Mouse (Mus musculus) common myeloid progenitor, adult 5-6 weeks (primary cell): ENCODE results near the gene Mindy4b-ps. TPM values are rescaled to one million over a fixed set of nuclear protein-coding genes. Genes with fewer than 3 reads are reported as not detected.
A peak's percentile ranks its signal among the peaks of the same experiment; 100 is the strongest.

Experiments used
- ATAC-seq: replicated peaks from 2 replicates; pipeline ENCODE4 v1.8.0; 2016; ENCODE audit warnings: low read depth, mild to moderate bottlenecking, moderate TSS enrichment, inconsistent platforms; ENCODE audit not compliant: poor library complexity, severe bottlenecking
- total RNA-seq: library from RNA; stranded (forward); fragments of 200-1000, 187-1606 nt; gene quantifications from 2 replicates; pipeline ENCODE4 v1.2.3, GENCODE M21; 2017

The Mindy4b-ps gene
- total RNA-seq, 1 experiment from 2014 or later, result not detected

GRCm38 (mm10) chr3:58786470-58786869 is 35.6 kb downstream of the Mindy4b-ps start:
- no peak for ATAC-seq

DNA sequence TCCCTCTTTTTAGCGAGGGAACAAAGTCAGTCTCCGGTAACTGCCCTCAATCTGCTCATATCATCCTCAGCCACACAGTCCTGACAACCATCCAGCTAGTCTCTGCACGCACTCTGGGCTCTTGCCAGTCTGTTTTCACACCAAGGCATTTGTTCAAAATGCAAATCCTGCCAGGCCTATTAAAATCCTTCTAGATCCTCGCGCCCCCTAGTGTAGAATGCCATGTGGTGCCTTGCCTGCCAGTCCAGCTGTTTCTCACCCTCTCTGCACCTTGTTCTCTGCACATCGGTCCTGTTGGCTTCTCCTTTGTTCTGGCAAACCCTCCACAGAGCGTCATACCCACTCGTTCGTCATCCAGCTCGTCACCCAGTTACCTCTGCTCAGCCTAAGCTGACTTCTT is 36.2 kb downstream of the Mindy4b-ps start:
- ATAC-seq, result peak; percentile 87

DNA sequence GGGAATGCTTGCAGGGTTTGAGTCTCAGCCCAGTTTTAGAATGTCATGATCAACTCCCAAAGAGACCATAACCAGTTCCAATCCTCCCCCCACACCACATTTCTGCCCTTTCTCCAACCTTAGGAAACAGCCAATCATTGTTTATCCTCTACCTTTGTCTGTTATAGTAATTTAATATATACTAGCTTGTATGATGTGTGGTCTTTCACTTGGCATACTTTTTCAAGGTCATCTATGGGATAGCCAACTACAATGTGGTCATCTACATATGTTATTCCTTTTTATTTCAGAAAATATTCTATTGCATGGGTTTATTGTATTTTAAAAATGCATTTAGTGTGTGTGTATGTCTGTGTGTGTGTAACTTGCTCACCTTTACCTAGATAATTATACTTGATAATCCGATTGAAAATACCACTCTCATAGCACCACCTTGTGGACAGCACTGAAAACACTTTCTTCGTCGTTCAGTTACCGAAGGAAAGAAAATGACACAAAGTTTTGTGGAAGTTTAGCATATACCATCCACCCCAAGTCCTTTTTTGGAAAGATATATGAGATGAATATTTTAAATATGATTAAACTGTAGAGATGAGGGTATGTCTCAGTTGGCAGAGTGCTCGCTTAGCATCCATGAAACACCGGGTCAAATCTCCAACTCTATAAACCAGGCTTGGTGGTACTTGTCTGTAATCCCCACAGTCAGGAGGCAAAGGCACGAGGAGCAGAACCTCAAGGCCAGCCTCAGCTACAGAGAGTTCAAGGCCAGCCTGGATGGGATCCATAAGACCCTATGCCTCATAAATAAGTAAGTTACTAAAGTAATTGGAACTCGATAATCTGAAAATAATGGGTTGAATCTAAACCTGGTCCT is 37.7 kb downstream of the Mindy4b-ps start:
- ATAC-seq, result peak; percentile 54; the same call in 1 of the 2 replicates

DNA sequence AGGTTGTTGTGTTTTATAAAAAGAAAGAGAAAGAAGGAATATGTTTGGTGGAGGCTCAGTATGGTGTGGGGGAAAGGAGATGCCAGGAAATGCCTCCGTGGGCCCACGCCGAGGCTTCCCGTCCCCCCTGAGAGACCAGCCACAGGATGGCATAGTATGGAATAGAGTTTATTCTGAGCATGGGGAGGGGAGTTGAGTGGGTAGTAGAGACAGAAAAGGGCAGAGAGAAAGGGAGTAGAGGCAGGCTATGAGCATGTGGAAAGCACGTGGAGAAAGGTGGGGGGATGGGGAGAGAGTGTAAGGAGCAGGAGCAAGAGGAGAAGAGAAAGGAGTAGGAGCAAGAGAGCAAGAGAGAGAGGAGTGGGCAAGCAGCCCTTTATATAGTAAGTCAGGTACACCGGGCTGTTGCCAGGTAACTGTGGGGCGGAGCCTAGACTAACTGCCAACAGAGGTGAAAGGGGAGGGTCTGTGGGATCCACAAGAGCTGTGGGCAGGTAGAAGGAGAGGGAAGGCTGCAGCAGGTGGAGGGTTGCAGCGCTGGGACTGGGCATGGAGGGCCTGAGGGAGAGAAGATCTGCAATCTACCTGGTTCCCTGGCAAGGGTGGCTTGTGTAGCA is 38.4 kb downstream of the Mindy4b-ps start:
- ATAC-seq, result no peak

DNA sequence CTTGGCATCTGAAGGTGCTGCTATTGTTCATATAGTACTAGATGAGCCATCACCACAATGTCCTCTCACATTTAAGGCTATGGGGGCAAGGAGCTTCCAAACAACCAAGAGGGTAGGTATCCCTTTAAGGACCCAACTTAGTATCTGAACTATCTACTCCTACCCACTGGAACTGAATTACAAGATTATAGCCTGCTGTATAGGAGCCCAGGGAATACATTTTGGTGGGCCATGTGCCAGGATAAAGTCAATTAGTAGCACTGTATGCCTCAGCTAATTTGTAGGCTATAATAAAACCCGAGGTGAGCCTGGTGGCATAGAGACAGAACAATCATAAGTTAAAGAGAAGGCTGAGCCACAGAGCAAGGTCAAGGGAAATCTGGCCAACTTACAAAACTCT is 65.7 kb downstream of the Mindy4b-ps start:
- no peak for ATAC-seq

DNA sequence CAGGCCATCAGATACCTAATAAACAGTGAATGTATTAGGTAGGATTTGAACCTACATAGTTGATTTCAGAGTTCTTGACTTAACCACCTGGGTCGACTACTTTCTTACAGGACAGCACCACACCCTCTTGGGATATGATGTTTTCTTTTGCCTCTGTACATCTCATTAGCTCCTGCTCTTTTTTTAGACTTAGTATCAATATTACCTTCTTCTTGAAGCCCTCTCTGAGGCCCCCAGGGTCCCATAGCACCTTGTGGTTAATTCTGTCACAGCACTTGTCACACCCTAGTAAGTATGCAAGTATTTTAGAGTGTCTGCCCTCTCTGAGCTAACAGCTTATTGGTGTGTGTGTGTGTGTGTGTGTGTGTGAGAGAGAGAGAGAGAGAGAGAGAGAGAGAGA is 66.3 kb downstream of the Mindy4b-ps start:
- no peak for ATAC-seq

- ATAC-seq, result no peak
Measured at GRCm38 (mm10) chr3:58754361-58754760, 67.8 kb downstream of the Mindy4b-ps start.

DNA sequence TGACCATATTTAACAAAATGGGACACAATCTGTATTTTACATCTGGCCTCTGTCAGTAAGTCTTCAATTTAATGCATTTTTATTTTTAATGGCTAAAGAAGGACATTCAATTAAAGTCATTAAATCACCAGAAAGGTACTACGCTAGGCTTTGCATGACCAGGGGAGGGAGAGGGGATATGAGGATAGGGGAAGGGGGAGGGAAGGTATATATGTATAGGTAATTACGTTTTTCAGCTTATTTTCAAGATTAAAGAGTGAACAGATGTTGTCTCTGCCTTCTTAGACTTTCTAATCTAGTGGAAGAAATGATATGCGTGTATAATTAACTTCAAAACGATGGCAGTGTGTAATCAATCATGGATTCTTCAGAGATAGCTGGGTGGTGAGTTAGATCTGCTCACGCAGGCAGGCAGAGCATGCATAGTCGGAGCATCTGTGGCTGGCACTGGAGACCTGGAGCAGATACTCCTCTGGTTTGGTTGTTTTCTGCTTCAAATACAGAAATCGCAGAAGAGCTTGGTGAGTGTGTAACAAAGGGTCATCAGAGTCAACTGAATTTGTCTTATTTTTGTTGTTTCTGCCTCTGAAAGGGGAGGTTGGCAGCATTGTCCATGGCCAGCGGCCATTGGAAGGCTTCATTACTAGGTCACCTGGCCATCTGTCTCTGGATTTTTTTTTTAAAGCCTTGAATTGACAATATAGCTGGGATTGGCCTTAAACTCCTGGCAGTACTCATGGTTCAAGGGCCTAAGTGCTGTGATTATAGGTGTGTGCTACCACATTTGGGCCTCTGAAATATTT is 70.1 kb downstream of the Mindy4b-ps start:
- no peak for ATAC-seq

- ATAC-seq, result no peak
Measured at GRCm38 (mm10) chr3:58748724-58749123, 73.4 kb downstream of the Mindy4b-ps start.

GRCm38 (mm10) chr3:58747924-58748323 is 74.2 kb downstream of the Mindy4b-ps start:
- ATAC-seq, result peak; percentile 99

DNA sequence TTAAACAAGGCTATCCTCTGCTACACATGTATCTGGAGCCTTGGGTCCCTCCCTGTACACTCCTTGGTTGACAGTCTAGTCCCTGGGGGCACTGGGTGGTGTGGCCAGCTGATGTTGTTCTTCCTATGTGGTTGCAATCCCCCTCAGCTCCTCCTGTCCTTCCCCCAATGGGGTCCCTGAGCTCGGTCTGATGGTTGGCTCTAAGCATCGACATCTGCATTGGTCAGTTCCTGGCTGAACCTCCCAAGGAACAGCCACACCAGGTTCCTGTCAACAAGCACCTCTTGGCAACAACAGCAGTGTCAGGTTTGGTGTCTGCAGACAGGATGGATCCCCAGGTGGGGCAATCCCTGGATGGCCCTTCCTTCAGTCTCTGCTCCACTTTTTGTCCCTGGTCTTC is 82.6 kb downstream of the Mindy4b-ps start:
- ATAC-seq, result no peak

Other genes with a start within 250 kb of the Mindy4b-ps start
- gene Selenot, start 245.7 kb downstream of the Mindy4b-ps start, total RNA-seq, result 156 and 164 TPM in 2 replicates
- not detected in 2 replicates for gene Erich6, start 185.1 kb downstream of the Mindy4b-ps start, total RNA-seq
- 11.3 and 13.2 TPM in 2 replicates for gene Siah2, start 129.9 kb downstream of the Mindy4b-ps start, total RNA-seq
- not detected in 2 replicates for gene Clrn1, start 63.0 kb upstream of the Mindy4b-ps start, total RNA-seq
- 11.3 and 12.6 TPM in 2 replicates for gene Med12l, start 183.5 kb upstream of the Mindy4b-ps start, total RNA-seq